Mouse (Mus musculus) spleen, adult 12 weeks (tissue): ENCODE results near the gene Adipor2.
"Not testable (repeated sequence)": the region's sequence is repeated elsewhere in the genome, so short reads cannot be mapped to it uniquely, and the experiment has no call there.

ENCODE experiments used
- DNase-seq: peaks from one replicate; pipeline ENCODE4 v3.0.0; 2022; ENCODE audit warnings: low spot score

Gene Adipor2

DNA sequence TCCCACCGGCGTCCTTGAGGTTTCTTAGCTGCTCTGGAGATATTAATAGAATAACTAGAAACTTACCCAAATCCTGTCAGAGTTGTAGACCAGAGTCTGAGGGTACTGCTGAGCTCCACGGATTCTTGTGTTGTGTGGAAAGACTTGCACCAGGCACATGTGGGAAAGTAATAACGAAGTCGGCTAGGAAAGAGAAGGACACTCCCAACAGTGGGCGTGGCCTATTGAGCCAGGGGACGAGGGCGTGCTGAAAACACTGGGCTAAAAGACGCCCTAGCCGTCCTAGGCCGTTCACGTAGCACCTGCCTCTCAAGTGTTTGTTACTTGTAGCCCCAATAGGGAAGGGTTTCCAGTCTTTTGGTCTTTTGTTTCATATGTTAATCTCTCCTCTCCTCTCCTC lies at the start of gene Adipor2:
Gene Adipor2 (minus strand): TSS at position 351 of the 400 bp plus-strand sequence.
- DNase-seq: peak; percentile 35

DNA sequence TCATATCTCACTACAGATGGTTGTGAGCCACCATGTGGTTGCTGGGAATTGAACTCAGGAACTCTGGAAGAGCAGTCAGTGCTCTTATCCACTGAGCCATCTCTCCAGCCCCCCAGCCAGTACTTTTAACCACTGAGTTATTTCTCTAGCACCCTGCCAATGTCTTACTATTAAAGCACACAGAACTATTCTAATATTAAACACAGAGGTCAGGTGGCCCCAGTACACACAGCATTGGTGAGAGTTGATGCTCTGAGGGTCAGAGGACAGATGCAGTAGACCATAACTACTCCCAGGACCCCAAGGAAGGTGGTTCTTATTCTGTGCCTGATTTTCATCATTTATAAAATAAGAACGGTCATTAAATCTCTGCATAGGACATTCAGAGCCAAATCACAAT lies 48.7 kb upstream of the Adipor2 start:
- DNase-seq: no peak

DNA sequence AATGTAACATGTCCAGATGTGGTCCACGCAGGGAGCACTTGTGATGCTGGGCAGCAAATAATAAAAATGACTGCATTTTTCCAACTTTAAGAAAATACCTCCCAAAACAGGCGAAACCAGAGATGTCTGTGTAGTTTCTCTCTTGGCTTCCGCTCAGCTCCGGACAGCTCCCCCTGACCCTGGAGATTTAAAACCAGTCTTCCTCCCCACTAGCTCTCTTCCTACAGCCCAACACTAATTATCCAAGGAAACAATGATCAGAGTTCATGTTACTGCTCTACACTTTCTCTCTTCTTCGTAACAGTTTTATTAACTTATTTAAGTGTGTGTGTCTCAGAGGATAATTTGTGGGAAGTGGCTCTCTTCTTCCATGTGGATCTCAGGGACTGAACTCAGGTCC lies 42.9 kb upstream of the Adipor2 start:
- no peak for DNase-seq

DNA sequence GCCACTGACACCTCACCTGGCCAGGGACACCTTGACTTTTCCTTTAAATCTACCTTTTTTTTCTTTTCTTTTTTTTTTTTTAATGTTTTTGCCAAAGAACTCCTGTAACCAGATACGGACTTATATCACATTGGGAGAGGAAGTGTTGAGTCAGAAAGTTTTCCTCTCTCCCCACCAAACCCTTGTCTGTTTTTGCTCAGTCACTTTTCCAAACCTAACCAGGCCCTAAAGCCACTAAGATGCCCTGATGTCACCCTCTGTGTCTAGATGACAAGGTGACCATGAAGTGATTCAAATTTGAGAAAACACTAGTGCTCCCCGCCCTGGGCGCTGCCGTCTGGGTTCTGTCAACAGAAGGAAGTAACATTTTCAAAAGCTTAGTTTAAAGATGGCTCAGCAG lies 41.5 kb upstream of the Adipor2 start:
- no peak for DNase-seq

DNA sequence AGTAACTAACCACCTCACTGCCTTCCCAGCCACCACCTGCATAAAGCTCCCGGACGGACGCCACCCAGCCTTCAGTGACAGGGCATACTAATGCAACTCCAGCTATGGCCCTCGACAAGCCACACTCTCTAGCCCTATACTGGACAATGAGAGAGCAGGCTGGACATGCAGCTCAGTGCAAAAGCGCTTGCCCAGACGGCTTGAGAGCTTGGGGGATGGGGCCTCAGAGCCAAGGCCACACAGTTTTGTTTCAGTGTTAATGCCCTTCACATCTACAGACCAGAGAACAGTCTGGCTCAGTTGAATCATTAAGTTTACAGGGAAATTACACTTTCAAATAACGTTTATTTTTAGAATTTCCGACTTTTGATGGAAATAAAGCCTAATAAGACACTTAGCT lies 40.7 kb upstream of the Adipor2 start:
- no peak for DNase-seq

DNA sequence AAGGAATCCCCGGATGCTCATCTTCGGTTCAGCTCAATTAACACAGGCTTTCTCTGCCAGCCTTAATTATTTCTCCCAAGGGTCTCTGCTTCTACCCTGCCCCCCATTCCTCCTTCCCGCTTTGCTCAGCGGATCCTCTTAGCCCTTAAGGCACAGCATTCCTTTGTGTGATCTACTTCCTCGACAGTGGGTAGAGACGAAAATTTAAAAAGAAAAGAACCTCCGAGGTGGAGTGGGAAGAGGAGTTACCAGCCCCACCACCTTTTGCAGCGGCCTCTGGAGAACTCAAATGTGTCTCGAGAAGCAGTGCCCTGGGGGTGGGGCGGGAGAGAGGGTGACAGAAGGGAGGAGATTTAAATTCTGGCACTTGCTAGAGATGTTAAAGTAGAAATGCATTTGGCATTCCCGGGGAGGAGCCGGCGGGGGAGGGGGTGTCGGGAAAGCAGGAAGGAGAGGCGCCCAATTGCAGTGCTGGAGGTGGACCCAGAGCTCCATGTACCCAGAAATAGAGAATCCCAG lies 34.5 kb upstream of the Adipor2 start:
- no peak for DNase-seq

DNA sequence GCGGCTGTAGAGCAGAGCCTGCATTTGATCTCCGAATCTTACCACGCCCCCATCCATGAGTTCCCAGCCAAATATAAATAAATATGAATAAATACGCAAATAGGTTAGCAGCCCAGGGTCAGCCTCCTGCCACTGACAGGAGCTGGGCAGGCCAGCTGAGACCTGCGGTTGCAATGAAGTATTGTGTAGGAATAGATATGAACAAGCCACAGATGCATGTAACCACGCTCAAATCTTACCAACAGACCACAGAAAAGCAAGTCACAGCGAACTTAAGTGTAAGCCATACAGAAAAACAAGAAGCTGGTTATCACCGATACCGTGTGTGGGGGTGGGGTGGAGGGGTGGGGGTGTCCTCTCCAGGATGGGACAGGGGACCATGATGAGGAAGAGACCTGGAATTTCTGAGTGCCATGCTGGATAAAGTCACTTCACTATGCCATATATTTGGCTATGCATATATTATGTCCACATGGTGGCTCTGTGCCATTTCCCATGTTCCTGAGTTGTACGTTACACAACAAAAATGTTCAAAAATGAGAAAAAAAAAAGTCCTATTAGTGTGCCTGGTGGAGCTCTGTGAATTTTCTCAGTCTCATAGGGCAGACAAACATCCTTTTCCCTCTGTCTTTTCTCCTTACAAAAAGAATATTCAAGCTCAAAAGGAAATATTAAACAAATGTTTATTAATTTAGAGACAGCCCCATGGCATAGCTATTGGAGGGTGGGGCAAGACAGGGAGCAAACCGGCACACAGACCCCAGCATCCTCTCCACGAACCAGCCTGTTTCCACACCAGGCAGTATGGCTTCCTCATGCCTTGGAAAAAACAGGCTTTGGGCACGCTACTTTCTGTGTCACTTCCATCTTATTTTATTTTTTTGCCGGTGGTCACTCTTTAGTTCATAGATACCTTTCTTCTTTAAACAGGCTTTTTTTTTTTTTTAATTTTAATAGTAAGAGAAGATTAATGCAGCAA lies 33.8 kb upstream of the Adipor2 start:
- DNase-seq: no peak

DNA sequence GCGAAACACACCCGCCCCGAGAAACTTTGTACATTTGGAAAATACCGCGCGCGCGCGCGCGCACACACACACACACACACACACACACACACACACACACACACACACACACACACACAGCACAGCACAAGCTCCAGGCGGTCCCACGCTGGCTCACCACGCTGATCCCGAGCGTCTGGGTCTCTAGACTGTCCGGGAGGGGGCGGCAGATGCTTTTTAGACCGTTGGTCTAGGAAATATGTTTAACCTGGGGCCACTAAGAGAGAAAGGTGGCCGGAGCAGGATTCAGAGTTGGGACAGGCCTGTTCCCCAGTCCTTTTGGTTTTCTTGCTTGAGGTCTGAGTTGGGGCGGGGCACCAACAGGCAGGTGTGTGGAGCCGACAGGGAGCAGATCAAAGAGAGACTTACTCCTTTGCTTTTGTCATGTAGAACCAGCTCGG lies 31.6 kb upstream of the Adipor2 start:
- no peak for DNase-seq

DNA sequence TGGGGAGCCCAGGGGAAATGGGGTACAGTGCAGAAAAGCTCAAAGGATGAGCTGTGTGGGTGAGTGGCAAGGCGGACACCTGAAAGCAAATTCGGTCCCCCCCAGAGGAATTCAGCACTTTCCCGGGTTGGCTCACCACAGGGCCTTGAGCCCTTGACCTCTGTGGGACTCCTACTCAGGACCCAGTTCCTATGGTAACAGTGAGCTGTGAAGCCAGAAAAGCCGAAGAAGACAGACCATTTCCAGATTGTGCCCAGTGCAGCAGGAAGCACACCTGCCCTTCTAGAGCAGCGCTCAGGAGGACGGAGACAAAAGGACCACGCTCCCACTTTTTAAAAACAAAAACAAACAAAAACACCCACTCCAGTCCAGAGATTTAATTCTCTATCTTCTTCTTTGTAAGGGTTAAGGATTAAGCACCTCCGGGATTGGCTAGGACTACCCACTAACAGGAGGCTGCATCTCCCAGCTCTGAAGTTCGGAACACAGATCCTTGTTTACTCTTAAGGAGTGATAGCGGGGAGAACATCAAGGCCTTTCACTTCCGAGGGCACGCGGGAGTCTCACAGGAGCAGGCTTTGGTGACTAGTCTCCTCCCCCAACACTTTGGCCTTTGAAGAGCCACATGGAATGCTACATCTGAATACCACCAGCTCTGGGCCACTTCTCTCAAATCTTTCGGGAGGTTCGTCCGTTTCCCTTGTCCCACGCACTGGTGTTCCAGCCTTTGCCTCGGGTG lies 31.0 kb upstream of the Adipor2 start:
- DNase-seq: no peak

DNA sequence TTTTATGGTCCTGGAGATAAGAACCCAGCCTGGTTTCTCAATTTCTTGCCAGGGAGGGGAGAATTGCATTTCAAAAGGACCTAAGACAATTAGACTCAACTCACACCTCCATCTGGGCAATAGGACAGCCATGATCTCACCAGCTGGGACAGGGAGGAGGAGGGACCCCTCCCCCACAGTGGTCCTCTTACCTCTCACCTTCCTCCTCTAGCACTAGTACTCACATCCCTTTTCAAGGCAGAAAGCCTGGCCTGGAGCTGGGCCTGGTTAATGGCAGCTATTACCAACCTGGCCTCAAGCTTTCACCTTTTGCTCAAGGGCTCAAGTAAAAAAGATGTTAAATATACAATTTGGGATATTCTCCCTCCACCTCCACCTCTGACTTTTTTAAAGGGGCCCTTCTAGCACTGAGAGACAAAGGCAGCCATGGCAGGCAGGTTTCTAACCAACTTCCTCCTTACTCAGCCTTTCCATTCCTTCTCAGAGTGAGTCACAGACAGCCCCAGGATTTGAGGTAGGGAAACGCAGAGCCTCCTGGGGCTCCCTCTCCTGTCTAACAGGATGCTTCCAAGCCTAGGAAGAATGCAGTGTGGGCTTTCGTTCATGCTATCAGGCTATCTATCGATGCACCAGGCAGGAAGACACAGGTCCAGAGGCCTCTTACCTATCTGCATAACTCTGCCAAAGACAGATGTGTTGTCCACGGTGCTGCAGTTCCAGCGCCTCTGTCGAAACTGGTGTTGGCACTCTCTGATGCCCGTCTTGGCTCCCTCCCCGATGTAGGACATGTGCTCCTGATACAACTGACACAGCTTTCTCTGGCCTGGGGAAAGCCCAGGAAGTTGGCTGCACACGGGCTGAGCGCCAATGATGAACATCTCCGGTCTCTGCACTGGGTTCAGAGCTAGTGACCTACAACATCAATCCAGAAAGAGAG lies 28.4 kb upstream of the Adipor2 start:
- no peak for DNase-seq

DNA sequence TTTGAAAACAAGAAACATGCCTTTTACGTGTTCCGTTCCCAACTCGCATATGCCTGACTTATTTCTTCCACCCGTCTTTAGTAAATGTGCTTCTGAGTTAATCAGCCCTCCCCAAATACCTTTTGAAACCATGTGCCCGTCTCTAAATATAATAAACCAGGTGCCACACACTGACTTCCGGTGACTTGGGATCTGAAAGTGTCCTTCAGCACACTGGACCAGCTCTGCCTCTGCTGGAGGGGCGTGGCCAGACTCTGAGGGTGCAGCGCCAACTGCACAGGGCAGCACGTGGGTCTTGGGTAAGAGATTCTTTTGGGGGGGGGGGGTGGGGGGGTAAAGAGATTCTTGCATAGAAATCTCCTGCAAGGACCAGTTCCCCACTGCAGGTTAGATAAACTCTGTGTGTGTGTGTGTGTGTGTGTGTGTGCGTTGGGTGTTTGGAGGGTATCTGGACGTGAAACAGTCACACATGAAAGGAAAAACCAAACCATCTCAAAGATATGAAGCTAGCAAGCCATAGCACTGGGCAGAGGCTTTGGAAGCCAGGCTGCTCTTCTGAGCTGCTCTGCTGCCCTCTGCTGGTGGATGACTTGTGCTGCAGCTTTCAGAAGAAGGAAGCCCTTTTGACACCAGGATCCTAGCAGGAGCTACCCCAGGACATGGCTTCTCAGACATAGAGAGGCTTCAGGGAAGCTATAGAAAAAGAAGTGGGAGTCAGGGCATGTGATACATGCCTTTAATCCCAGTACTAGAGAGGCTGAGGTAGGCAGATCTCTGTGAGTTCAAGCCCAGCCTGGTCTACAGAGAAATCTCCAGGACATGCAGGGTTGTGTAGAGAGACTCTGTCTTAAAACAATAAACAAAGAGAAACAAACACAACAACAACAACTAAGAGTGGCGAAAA lies 26.5 kb upstream of the Adipor2 start:
- peak; percentile 54 for DNase-seq

DNA sequence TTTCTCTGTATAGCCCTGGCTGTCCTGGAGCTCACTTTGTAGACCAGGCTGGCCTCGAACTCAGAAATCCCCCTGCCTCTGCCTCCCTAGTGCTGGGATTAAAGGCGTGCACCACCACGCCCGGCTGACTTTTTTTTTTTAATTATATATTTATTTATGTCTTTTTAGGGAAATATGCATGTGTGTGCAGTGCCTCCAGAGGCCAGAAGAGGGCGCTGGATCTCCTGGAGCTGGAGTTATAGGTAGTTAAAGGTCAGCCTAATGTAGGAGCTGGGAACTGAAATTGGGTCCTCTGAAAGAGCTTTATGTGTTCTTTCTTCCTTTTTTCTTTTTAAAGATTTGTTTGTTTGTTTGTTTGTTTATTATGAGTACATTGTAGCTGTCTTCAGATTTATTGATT lies 25.2 kb upstream of the Adipor2 start:
- not testable (repeated sequence) for DNase-seq

DNA sequence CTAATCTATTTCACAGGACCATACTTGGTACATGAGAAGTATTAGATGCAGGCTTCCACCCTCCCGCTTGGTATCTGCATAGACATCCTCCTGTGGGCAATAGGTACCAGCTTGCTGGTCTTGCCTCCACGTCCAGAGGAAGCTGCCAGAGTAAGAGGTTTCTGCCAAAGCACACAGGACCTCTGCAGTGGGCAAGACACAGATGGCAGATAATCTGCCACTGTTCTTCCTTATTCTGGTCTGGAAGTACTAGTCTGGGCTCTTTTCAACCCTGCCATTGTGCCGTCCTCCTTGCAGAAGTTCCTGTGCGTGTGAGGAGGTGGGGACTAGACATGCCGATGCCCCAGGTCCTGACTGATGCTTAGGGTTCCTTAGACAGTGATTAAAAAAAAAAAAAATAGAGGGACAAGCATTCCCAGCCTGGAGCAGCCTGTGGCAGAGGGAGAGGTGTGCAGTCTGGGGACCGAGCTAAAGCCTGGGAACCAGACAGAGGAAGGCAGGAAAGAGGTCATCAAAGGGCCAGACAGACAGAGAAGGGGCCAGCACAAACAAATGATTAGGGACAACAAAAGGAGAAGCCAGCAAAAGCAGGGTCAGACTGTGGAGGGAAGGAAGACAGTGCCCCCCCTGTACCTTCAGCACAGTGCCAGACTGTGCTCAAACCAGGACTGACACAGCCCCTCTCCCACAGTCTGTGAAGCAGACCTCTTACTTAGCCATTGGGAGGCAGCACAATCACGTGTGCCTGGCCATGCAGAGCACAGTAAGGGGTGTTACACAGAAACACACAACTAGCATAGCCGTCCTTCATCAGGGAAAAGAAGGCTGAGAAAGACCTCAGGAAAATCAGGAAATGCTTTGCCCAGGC lies 20.6 kb upstream of the Adipor2 start:
- no peak for DNase-seq

DNA sequence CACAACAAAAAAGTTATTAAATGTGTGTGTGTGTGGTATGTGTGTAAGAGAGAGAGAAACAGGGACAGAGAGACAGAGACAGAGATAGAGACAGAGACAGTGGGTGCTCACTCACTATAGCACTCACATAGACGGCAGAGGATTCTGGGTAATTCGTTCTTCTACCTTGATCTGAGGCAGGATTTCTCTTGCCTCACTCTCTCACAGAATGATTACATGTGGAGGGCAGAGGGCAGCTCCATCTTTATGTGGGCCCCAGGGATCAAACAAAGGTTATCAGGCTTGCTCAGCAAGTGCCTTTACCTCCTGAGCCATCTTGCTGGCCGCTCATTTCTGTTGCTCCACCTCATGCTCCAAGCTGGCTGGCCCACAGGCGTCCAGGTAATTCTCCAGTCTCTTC lies 16.9 kb upstream of the Adipor2 start:
- DNase-seq: no peak

DNA sequence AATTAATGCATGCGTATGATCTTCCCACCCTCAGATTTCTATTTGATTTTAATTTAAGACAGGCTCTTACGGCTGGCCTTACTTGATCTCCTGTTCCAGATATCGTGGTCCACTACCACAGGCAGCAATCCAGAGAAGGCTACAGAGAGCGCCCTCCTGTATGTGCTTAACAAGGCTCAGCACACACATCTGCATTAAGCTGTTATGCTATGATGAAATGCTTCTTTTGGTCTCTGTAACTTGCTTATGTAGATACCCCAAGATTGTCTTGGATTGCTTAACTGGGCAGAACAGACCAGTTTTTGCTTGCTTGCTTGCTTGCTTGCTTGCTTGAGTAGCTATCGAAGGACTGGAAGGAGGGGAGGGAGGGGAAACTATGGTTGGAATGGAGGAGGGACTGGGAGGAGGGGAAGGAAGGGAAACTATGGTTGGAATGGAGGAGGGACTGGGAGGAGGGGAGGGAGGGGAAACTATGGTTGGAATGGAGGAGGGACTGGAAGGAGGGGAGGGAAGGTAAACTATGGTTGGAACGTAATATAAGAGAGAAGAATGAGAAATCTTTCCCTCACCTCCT lies 14.3 kb upstream of the Adipor2 start:
- no peak for DNase-seq

DNA sequence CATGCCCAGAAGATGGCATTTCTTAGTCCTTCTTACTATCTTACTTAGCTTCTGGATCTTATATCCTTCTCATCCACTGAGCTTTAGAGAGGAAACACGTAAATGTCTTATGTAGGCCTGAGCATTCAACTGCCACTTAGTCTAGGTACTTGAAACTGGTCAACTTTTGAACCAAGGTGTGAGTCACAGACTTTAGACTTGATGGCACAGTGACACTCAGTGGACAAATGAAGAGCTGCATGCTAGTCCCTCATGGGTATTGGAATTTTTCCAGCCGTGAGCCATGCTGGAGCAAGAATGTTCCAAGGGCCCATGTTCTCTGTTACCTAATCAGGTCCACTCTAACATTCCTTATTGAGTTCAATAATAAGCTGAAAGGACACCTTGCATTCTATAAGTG lies 13.0 kb upstream of the Adipor2 start:
- no peak for DNase-seq

DNA sequence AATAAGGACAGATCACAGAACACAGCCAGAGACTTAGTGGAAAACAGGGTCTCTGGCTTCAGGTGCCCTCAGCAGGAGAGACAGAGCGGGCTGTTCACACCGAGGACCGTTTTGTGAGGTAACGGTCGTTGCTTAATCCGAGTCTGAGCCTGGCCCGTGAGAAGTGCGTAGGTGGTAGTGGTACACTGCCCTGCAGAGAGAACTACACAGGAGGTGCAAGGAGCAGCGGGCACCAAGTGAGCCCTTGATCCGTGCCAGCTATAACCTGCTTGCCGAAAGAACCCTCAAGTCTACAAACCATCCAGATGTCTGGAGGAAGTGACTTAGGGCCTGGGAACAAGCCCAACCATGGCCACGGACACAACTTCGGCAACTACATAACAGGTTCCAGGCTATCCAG lies 11.8 kb upstream of the Adipor2 start:
- DNase-seq: no peak

DNA sequence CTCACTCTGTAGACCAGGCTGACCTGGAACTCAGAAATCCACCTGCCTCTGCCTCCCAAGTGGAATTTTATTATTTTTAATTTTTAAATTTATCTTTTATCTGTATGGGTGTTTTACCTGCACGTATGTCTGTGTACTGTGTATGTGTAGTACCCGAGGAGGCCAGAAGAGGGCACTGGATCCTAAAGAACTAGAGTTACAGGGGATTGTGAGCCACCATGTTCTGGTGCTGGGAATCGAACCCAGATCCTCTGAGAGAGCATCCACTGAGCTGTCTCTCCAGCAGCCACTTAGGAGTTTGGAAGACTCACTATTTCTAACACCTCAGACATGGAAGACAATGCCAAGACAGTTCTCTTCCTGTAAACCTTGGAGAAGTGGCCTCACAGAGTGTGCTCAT lies 11.1 kb upstream of the Adipor2 start:
- DNase-seq: peak; percentile 33

DNA sequence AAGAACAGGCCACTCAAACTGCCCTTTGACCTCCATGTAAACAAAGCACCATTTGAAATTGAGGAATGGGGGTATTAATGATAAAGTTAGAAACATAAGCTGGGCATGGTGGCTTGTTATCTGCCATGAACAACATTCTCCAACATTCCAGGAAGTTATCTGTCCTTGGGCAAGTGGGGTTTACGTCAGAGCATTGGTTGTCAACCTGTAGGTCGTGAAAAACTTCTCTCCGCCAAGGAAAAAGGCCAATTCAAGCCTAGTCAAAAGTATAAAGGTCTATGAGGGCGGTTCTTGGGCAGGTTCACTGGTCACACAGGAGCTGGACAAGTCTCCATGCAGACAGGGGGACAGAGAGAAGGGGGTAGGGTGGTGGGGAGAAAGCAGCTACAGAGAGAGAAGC lies 3.5 kb upstream of the Adipor2 start:
- no peak for DNase-seq
